Mouse (Mus musculus): ENCODE measurements around the gene Arg1.

DNA sequence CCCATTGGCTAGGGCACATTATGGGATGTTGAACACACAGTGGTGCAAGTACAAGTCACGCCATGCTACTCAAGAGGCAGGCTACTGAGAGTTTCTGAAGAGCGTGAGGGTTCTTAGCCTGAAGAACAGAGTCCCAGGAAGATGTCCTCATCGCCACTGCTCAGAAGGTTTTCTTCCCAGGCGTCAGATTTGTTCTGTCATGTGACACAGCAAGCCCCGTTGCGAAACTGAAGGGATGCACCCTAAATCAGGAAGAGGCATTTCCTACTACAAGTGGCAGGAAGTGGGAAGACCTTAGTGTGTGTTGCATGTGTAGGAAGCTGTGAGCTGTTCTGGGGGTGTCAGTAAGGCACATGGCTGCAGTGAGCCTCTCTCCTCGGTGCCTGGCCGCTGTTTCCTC lies 16.1 kb downstream of the Arg1 start:
- TF ChIP-seq CTCF (conservative IDR thresholded peaks at IDR 0.05; ENCODE audit: low read length) (no peak), NANOG (IDR thresholded peaks at IDR 0.05; ENCODE audit: borderline replicate concordance, low read length) (no peak)

Data from E14TG2a.4 (cell line).